Mouse (Mus musculus) cerebellum, postnatal 36 days (tissue): ENCODE data around the gene Drg1.
"Not testable (repeated sequence)": the region's sequence is repeated elsewhere in the genome, so short reads cannot be mapped to it uniquely, and the experiment has no call there.

Experiments used
- DNase-seq, 2 experiments: peaks; one replicate each; pipeline ENCODE4 v3.0.0; 2021 to 2022; ENCODE audit warnings: mixed read lengths in 2 of 2

Drg1 gene

DNA sequence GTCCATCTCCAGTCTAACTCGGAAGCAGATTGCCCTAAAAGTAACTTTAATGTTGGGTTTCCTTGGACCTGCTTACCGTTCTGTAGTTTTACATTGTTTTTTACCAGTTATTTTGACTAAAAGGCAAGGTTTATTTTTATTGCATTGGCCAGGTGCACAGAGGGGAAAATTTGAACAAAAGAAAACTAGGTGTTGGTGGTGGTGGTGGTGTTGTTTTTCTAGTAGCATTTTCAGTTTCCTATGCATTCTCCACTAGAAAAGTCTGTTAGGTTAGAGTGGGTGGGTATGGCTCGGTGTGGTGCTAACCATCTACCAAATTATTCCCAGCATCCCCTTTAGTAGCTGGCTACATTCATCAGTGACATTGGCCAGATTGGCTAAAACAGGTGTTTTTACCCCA lies 59.4 kb downstream of the Drg1 start:
- DNase-seq = no peak

DNA sequence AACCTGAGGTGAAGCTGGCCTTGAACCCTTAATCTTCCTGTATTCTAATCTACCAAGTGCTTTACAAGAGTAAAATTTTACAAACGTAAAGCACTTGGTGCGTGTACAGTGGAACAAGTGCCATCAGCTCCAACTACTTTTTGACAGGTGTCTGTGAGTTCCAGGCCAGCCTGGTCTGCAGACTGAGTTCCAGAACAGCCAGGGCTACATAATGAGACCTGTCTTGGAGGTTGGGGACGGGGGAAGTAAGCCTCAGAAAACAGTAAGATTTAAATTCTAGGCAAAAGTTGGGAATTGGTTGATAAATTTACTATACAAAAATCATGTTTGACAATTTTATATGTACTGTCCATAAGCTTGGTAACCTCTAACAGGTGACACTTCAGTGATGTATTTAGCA lies 61.0 kb downstream of the Drg1 start:
- no peak for DNase-seq

DNA sequence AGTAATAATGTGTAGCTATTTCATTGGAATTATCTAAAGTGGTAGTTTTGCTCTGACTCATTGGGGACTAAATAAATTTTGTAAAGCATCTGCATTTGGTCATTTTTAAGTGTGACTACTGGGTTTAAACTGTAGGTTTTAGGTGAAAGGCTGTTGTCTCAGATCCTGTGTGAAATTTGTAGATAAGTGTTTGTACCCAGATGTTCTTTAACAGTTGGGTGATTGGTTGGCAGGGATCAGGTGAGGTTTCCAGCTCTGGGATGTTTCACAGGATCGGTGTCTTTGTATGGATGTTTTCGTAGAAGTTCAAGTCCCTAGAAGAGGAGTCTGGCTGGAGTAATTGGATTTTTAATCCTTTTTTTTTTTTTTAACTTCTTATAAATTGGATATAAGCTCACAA lies 62.4 kb downstream of the Drg1 start:
- no peak for DNase-seq

DNA sequence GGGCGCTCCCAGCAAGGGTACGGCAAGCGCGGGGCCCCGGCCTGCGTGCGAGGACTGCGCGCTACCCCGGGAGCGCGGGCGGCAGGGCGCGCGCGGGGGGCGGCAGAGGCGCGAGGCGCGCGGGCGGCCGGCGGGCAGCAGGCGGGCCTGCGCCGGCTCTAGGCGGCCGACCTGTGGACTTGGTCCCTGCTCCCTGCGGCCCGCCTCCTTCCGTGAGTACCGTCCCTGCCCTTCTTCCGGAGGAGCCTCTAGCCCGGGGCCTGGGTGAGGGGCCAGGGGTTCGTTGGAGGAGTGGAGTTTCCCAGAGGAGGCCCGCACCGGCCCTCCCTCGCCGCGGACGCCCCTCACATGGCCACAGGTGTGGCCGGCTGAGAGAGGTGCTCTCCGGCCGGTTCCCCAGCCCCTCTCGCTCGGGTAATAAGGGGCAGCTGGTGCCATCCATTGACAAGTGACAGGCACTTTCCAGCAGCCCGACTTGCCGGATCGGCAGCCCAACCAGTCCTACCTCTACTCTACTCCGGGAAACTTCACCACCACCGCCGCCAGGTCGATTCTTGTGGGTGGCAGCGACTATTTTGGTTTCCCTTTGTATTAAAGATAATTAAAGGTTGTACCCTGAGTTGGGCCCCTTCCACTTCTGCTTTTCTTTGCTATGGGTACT lies 63.3 kb downstream of the Drg1 start:
- DNase-seq = peak; percentile 51 to 63

GRCm38 (mm10) chr11:3202231-3202701 lies 63.9 kb downstream of the Drg1 start, which contains the start of gene Eif4enif1:
TSS of gene Eif4enif1 (plus strand) at chr11:3202392.
- DNase-seq = peak; percentile 87 to 91

DNA sequence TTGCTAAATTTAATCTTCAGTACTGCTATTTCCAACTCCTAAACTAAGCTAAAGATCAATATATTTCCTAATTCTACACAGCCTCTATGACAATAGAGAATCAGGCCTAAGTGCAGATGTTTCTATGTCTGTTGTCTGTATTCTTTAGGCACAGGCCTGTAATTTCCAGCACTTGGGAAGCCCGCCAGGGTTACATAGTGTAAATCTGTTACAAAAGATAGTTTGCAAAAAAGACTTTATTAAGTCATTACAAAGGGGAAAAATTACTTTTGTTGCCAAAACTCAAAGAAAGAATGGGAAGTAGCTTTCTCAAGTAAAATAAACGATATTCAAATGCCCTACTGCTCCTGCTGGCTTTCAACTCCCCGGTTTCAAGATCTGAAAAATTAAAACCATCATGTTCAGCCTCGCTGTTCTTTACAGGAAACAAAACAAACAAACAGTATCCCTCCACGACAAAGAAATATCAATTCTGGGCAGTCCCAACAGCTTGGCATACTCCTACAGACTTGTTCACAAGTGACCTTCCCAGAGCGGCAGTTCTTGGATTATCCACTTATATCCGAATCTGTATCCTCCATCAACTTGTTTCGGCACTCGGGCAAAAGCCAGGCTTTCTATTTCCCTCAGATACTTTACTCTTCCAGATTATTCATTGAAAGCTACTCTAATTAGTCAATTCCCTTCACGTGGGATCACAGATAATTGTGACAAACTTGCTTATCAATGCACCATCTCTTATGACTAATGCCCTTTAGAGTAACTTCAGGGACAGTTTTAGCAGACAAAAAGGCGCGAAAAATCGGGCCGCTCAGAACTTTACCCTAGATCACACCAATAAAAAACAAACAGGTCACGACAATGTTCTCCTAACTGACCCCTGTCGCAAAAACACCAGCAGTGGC lies 64.6 kb downstream of the Drg1 start:
- DNase-seq = peak; percentile 12 to 18

DNA sequence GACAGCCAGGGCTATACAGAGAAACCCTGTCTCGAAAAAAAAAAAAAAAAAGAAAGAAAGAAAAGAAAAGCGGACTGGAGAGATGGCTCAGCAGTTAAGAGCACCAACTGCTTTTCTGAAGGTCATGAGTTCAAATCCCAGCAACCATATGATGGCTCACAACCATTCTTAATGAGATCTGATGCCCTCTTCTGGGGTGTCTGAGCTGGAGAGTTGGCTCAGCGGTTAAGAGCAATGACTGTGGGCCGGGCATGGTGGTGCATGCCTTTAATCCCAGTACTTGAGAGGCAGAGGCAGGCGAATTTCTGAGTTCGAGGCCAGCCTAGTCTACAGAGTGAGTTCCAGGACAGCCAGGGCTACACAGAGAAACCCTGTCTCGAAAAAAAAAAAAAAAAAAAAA lies 65.6 kb downstream of the Drg1 start:
- DNase-seq = not testable (repeated sequence)

DNA sequence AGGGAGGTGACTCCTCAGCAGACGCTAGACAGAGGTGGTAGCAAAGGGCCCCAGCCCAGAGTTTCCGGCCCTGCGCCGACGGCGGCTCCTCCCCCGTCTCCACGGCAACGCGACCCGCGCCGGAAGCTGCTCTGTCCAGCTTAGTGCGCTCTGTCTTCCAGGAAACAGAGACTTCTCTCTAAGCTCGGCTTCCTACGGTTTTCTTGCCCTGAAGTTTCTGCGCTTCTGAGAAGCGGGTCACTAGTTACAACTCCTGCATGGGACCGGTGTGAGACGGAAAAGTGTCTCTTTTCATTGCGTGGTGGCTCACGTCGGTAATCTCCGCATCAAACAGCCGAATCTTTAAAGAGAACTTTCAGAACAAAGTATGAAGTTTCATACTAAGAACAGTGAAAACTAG lies 72.9 kb downstream of the Drg1 start, which contains the start of gene Sfi1:
Sfi1 (minus strand) TSS at position 101 of the 400 bp plus-strand sequence.
- no peak for DNase-seq

DNA sequence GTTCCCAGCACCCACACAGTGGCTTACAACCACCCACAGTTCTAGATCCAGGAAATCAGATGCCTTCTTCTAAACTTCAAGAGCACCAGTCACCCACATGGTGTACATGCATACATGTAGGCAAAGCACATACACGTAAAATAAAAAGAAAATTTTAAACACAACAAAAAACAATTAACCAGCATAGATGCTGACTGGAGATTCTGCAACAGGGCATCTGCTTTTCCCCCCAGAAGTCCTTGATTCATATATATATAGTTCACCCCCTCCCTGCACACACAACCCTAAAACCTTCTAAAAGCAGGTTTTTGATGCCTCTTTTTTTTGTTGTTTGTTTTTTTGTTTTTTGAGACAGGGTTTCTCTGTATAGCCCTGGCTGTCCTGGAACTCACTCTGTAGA lies 83.5 kb downstream of the Drg1 start:
- not testable (repeated sequence) for DNase-seq

DNA sequence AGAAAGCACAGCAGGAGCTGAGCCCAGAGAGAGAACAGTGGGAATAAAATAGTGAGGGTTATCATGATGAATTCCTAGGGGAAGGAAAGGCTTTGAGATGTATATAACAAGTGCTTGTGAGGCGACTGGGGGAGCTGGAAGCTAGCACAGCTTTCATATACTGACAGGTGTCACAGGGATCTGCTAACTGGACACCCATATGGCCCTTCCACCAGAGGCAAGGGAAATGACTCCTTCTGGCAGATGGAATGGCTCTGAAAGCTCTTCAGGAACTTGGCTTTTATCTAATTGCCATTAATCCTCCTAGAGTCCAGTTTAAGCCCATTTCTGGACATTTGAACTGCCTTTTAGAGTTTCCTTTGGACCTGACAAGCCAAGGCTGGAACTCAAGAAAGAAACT lies 84.2 kb downstream of the Drg1 start:
- DNase-seq = peak; percentile 13 to 28

DNA sequence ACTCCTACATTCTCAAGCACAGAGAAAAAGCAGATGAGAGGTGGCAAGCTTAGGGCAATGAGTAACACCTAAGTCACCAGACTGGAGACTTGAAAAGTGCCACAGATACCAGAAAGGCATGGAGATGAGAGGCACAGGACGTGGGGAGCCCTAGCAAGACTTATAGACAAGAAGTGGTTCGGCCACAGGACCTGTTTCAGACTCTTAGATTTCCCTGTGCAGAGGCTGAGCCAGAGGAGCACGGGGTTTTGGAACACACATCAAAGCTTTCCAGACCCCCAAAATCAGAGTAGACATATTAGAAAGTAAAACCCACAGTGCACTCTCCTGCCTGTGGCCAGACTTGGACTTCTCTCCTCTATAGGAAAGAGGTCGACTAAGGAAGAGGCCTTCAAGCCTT lies 85.0 kb downstream of the Drg1 start:
- DNase-seq = peak; percentile 50 to 57

DNA sequence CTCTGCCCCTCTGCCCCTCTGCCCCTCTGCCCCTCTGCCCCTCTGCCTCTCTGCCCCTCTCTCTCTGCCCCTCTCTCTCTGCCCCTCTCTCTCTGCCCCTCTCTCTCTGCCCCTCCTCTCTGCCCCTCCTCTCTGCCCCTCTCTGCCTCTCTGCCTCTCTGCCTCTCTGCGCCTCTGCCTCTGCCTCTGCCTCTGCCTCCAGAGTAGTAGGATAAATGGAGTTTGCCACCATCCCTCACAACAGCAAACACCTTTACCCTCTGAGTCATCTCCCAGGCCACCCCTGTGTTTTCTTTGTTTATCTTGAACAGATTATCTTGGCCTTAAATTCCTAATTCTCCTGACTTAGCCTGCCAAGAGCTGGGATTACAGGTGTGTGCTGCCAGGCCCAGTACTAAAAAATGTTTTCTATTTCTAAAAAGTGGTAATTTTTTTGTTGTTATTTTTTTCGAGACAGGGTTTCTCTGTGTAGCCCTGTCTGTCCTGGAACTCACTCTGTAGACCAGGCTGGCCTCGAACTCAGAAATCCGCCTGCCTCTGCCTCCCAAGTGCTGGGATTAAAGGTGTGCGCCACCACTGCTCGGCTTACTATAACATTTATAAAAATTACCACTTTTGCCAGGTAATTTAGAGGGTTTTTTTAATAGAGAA lies 85.6 kb downstream of the Drg1 start:
- DNase-seq = not testable (repeated sequence)

DNA sequence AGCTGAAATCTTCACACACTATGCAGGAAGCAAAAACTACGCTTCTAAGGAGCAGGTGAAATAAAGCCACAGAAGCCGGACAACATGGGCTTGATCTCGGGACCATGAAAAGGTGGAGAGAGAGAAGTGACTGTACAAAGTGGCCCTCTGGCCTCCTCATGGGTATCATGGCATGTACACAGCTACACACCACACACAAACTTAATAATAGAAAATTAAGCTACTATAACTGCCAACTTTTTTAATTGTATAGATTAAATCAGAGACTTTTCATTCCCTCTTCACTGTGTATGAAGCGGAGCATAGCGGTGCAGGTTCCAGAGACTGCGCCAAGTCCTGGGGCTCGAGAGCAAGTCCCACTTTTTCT lies 86.5 kb downstream of the Drg1 start:
- peak in 1 of 2 experiments; percentile 10 for DNase-seq

DNA sequence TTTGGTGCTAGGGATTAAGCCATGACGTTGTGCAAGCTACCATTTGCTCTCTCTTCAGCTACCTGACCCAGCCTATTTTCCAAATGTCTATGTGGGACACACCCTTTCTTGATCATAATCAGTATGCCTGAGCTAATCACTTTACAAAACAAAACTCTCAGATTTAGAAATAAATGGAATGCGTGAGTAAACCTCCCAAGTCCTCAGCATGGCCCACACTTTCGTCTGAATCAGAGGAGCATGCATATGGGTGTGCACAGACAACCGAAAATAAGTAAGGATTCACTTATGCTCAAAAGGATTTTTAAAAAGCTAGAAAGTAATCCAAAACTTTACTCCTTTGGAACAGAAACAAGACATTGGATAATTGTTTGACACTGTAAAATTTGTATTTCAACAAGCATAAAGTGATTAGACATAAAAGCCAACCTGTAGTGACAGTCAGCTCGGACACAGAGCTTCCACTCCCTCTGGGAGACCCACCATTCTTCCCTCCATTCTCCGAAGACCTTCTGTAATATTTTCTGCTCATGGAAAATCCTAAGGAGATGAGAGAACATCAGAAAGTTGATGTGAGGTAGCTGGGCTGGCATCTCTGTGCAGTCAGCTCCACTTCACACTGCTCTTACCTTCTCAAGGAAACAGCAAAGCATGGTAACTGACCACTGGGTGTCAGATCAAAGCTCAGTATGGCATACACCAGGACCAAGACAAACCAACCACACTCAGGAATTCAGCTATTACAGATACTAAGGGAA lies 87.1 kb downstream of the Drg1 start:
- DNase-seq = not testable (repeated sequence)

DNA sequence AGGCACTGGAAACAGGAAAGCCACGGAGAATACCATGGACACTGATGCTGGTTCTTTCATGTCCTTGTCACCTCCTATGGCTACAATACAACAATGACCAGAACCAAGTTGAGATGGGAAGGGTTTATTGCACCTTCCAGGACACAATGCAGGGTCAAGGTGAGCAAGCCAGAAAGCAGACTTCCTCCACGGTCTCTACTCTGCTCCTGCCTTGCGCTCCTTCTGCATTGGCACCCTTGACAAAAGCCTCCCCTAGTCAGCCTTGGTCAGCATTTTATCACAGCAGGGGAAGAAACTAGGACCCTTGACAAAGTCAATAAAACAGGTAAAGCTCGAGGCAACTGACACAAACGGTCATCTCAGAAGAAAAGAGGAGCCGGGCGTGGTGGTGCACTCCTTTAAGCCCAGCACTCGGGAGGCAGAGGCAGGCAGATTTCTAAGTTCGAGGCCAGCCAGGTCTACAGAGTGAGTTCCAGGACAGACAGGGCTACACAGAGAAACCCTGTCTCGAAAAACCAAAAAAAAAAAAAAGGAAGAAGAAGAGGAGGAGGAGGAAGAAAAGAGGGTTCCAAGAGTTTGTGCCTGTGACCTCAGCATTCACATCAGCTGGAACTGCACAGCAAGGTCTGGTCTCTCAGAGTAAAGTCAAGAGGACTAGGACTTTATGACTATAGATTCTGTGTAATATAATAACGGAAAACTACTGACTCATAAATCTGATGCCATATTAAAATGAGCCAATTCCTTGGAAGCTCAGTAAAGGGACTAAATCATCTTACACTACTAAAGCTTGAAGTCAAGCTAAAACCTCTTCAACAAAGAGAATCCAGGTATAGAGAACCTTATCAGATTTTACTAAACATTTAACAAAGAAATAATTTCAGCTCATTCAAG lies 92.5 kb downstream of the Drg1 start:
- DNase-seq = peak; percentile 39 to 49

- DNase-seq = not testable (repeated sequence)
Observed at GRCm38 (mm10) chr11:3172526-3172925, 93.7 kb downstream of the Drg1 start.

GRCm38 (mm10) chr11:3171931-3172330 lies 94.3 kb downstream of the Drg1 start:
- peak in 1 of 2 experiments; percentile 28 for DNase-seq

- DNase-seq = peak in 1 of 2 experiments; percentile 16
Observed at GRCm38 (mm10) chr11:3169042-3169441, 97.2 kb downstream of the Drg1 start.

DNA sequence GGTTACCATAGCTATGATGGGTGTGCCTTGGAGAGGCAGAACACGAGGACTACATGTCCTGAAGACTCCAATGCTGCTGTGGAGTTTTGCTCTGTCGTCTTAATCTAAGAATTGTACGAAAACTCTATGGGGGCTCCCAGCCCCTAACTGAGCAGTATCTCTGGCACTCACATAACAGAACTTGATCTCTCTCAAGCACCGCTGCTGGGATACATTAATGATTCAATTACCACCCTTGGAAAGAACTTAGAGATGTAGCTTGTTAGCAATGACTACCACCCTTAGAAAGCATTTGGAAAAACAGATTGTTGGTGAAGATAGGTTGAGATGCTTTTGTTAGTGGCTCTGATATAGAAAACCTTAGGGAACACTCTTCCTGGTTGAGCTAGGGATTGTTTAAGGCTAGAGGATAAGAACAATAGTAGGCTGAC lies 98.6 kb downstream of the Drg1 start:
- peak in 1 of 2 experiments; percentile 31 for DNase-seq

- DNase-seq = not testable (repeated sequence)
Observed at GRCm38 (mm10) chr11:3167129-3167528, 99.1 kb downstream of the Drg1 start.

- not testable (repeated sequence) for DNase-seq
Observed at GRCm38 (mm10) chr11:3166321-3166720, 99.9 kb downstream of the Drg1 start.
